Mouse (Mus musculus) forebrain, postnatal 0 days (tissue): ENCODE results near the gene Alx3. TPM values are rescaled to one million over a fixed set of nuclear protein-coding genes. Genes with fewer than 3 reads are reported as not detected.
"Not testable (repeated sequence)": the region's sequence is repeated elsewhere in the genome, so short reads cannot be mapped to it uniquely, and the experiment has no call there.

Experiments used
- ATAC-seq: fragments of 200-750 bp; cut with Nextera tagmentation; 2 replicates; pipeline ENCODE4 v1.8.0; 2017; ENCODE audit warnings: mild to moderate bottlenecking, moderate library complexity
- DNase-seq: peaks from one replicate; pipeline ENCODE4 v3.0.0-alpha.2; 2015
- H3K27ac ChIP-seq: fragments of 300-500 bp; sonication (generic); 2 replicates; pipeline ENCODE4 v1.5.1; 2014; ENCODE audit warnings: low read depth, mild to moderate bottlenecking, antibody characterized with exemption, low read length, moderate library complexity, mixed read lengths
- H3K27me3 ChIP-seq: fragments of 300-500 bp; sonication (generic); 2 replicates; pipeline ENCODE4 v1.6.1; 2014; ENCODE audit warnings: mild to moderate bottlenecking, low read length, mixed read lengths; ENCODE audit not compliant: insufficient read depth
- H3K36me3 ChIP-seq: fragments of 300-500 bp; sonication (generic); 2 replicates; pipeline ENCODE4 v1.6.1; 2014; ENCODE audit warnings: mild to moderate bottlenecking, moderate library complexity; ENCODE audit not compliant: insufficient read depth
- H3K4me1 ChIP-seq: fragments of 300-500 bp; sonication (generic); 2 replicates; pipeline ENCODE4 v1.6.1; 2014; ENCODE audit warnings: antibody characterized with exemption; ENCODE audit not compliant: insufficient read depth
- H3K4me2 ChIP-seq: fragments of 300-500 bp; sonication (generic); 2 replicates; pipeline ENCODE4 v1.6.1; 2014; ENCODE audit warnings: low read depth, mild to moderate bottlenecking, moderate library complexity
- H3K4me3 ChIP-seq: fragments of 300-500 bp; sonication (generic); 2 replicates; pipeline ENCODE4 v1.5.1; 2014; ENCODE audit warnings: low read depth, low read length, mixed read lengths
- H3K9ac ChIP-seq: fragments of 300-500 bp; sonication (generic); 2 replicates; pipeline ENCODE4 v1.6.1; 2014; ENCODE audit warnings: mild to moderate bottlenecking
- H3K9me3 ChIP-seq: fragments of 300-500 bp; sonication (generic); 2 replicates; pipeline ENCODE4 v1.6.1; 2016; ENCODE audit warnings: low read length
- CTCF ChIP-seq: sonication (generic); IDR thresholded peaks from 2 replicates; pipeline ENCODE4 v1.5.1; 2016; ENCODE audit warnings: antibody characterized with exemption, control low read depth, low read depth
- WGBS: fragments of 180-500 bp; shearing (Covaris S2); extraction: QIAGEN DNeasy Blood & Tissue Kit; methylation state at CpG from one replicate; pipeline ENCODE4 v1.1.7; 2014; 5-methylcytosine and 5-hydroxymethylcytosine counted together
- polyA plus RNA-seq: library from polyadenylated mRNA; unstranded; fragments of >200 nt; fragmentation: Nextera tagmentation; extraction: Ambion mirVana; gene quantifications from 2 replicates; pipeline ENCODE4 v1.2.1, GENCODE M21; 2015
- total RNA-seq: library from RNA; depleted of rRNA; stranded (reverse); fragments of >200 nt; gene quantifications from 2 replicates; pipeline ENCODE4 v1.2.3, GENCODE M21; 2014

Gene Alx3
- total and polyA plus RNA-seq, 2 experiments from 2014 or later, result 3.3 to 3.7 TPM

DNA sequence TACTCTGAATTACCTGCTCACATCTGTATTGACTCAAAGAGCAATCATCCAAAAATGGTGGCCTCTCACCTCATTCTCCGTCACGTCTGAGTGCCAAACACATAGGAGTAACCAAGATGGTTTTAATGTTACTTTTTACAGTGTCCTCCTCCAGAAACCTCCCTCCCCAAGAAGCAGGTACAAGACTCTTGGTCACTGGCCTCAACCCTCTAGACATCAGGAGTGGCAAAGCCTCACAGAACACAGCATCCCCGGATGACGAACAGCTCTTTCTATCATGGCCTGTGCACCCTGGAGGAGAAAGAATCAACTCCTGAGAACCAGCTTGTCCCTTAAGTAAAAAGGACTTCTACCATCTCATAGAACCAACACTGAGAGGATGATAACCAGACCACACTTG is 38.0 kb downstream of the Alx3 start:
- Histone ChIP-seq H3K27ac (no peak overlapping the region), H3K4me3 (no peak overlapping the region), H3K9me3 (no peaks in the 10 kb centered on the region), H3K4me2 (no peak overlapping the region), H3K27me3 (no peaks in the 10 kb centered on the region), H3K9ac (no peak overlapping the region), H3K36me3 (peaks cover 11% of the 10 kb centered on the region), H3K4me1 (peaks cover 8% of the 10 kb centered on the region)
- 94% methylated on average over 4 of the region's 4 CpGs for WGBS
- no peak for DNase-seq
- no peak for ATAC-seq
- no peak for TF ChIP-seq CTCF

DNA sequence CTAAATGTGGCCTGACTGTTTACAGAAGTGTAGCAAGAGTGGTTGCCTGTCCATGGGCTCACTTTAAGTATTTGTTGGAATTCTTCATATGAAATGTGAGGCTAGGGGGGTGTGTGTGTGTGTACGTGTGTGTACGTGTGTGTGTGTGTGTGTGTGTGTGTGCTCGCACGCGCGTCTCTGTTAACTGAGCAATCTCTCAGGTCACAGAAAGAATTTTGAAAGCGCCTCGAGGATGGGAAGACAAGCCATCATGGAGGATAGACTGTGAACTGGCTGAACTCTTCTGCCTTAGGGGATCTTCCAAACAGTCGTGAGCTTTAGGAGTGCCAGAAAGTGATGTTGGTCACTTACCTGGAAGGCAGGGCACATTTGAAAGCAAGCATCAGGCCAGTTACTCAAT is 39.1 kb downstream of the Alx3 start:
- Histone ChIP-seq H3K27ac (no peak overlapping the region), H3K27me3 (no peaks in the 10 kb centered on the region), H3K4me2 (no peak overlapping the region), H3K9me3 (no peaks in the 10 kb centered on the region), H3K36me3 (0 out of 2 replicates have a peak, but pooled peaks cover under 1% of the 10 kb centered on the region), H3K4me3 (no peak overlapping the region), H3K4me1 (peaks cover 8% of the 10 kb centered on the region), H3K9ac (no peak overlapping the region)
- ATAC-seq (no peak), DNase-seq (no peak)
- TF ChIP-seq CTCF, result no peak
- WGBS, result 92% methylated on average over 9 of the region's 9 CpGs

DNA sequence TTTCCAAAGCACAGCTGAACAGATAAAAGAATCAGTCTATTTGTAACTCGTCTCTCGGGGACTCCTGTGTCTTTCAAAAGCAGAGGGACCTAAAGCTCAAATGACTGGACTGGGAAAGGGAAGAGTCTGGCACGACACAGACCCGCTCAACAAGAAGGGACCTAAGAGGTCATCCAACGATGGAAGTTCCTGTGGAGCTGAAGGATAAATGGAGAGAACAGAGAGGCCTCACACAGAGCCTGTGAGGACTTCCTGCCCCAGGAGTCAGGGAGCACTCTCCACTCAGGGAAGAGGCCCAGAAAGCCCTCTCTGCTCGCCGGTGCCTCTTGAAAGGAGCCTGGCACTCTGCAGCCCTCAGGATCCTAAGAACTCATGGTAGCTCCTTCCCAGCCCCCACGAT is 41.0 kb downstream of the Alx3 start:
- Histone ChIP-seq H3K4me2 (no peak overlapping the region), H3K9ac (no peak overlapping the region), H3K27ac (no peak overlapping the region), H3K27me3 (no peaks in the 10 kb centered on the region), H3K4me3 (no peak overlapping the region), H3K36me3 (no peaks in the 10 kb centered on the region), H3K4me1 (no peaks in the 10 kb centered on the region), H3K9me3 (no peaks in the 10 kb centered on the region)
- 60% methylated on average over 8 of the region's 8 CpGs for WGBS
- ATAC-seq (no peak), DNase-seq (no peak)
- no peak for TF ChIP-seq CTCF

DNA sequence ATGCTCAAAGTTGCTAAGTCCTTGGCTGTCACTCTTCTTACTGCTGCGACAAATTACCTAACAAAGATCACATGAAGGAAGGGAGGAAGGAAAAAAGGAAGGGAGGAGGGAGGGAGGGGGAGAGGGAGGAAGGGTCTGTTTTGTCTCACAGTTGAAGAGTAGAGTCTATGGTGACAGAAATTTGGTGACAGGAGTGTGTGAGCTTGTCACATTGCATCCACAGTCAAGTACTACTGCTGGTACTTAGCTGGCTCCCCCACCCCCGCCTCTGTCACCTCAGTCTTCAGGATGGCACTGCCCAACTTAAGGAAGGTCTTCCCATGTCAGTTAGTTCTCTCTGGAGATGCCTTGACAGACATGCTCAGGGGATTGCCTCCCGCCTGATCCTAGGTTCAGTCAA is 41.4 kb downstream of the Alx3 start:
- no peak for TF ChIP-seq CTCF
- no peak overlapping the region for H3K9ac ChIP-seq
- WGBS, result 82% methylated on average over 3 of the region's 3 CpGs

DNA sequence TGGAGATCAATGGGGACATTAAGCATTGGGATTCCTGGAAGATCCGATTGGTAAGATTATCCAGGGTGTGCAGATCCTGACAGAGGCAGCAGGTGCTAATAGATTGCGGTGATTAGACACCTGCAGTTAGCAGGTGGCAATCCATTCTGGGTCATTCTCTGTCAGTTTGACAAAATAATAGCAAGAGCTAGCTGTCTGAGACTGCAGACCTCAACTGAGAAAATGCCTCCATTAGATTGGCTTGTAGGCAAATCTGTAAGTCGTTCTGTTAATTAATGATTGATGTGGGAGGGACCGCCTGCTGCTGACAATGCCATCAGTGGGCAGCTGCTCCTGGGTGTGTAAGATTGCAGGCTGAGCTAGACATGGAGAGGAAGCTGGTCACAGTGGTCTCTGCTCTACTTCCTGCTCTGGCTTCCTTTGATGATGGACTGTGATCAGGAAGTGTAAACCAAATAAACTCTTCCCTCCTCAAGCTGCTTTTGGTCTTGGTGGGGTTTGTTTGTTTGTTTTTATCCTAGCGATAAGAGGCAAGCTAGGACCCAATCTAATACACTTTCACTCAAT is 42.9 kb downstream of the Alx3 start:
- WGBS, result 45% methylated on average over 5 of the region's 5 CpGs
- ATAC-seq, result no peak
- Histone ChIP-seq H3K36me3 (no peaks in the 10 kb centered on the region), H3K4me3 (no peak overlapping the region), H3K4me2 (no peak overlapping the region), H3K9me3 (no peaks in the 10 kb centered on the region), H3K9ac (no peak overlapping the region), H3K27ac (no peak overlapping the region), H3K27me3 (no peaks in the 10 kb centered on the region), H3K4me1 (no peaks in the 10 kb centered on the region)
- DNase-seq, result no peak
- no peak for TF ChIP-seq CTCF

More for the DNA sequence above, 41.4 kb downstream of the Alx3 start:
- Histone ChIP-seq H3K27ac (no peak overlapping the region), H3K4me3 (no peak overlapping the region), H3K9me3 (no peaks in the 10 kb centered on the region), H3K4me1 (no peaks in the 10 kb centered on the region), H3K27me3 (no peaks in the 10 kb centered on the region), H3K36me3 (no peaks in the 10 kb centered on the region), H3K4me2 (no peak overlapping the region)
- DNase-seq, result no peak
- no peak for ATAC-seq

DNA sequence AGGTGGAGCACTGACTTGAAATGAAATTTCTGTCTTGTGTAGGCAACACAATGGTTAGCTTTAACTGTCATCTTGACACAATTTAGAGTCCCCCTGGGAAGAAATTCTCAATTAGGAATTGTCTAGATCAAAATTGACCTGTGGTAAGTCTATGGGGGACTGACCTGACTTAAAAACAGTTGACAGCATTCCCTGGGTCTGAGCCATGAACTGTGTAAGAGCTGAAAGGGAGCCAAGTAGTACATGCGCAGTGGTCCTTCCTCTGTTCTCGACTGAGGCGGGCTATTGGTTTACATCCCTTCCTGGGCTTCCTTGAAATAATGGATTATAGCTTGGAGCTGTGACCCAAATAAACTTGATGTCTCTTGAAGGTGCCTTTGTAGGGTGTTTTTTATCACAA is 52.1 kb downstream of the Alx3 start:
- Histone ChIP-seq H3K9ac (no peak overlapping the region), H3K4me1 (no peaks in the 10 kb centered on the region), H3K4me2 (no peak overlapping the region), H3K36me3 (no peaks in the 10 kb centered on the region), H3K4me3 (no peak overlapping the region), H3K27ac (no peak overlapping the region), H3K27me3 (no peaks in the 10 kb centered on the region), H3K9me3 (no peaks in the 10 kb centered on the region)
- ATAC-seq, result no peak
- WGBS, result 84% methylated on average over 3 of the region's 3 CpGs
- TF ChIP-seq CTCF, result no peak
- DNase-seq, result no peak

DNA sequence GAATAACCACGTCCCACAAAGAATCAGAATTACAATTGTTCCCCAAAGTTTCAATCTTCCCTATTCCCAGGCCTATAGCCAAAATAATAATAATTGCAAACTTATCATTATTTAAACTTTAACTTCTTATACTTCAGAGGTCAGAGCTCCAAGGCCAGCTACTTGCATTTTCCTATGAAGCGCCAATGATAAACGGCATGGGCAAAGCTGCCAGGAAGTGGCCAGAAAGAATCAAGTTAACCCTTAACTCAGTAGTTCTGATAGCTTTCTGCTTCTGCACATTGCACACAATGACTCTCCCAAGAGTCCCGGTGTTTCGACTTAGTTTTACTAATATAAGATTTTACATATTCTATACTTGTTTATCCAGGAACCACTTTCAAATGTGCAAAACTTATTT is 55.4 kb downstream of the Alx3 start:
- not testable (repeated sequence) for H3K9me3 ChIP-seq, H3K27ac ChIP-seq, H3K9ac ChIP-seq, H3K36me3 ChIP-seq, H3K27me3 ChIP-seq, H3K4me1 ChIP-seq, H3K4me2 ChIP-seq, ATAC-seq, DNase-seq, H3K4me3 ChIP-seq
- WGBS, result 73% methylated on average over 5 of the region's 5 CpGs
